Mouse (Mus musculus) midbrain, embryonic 13.5 days (tissue): ENCODE measurements around the gene Palld. TPM values are rescaled to one million over a fixed set of nuclear protein-coding genes. Genes with fewer than 3 reads are reported as not detected.

ENCODE experiments used
- ATAC-seq: fragments of 200-750 bp; cut with Nextera tagmentation; 2 replicates; pipeline ENCODE4 v1.8.0; 2017; ENCODE audit warnings: mild to moderate bottlenecking, moderate TSS enrichment, moderate library complexity
- H3K27ac ChIP-seq: fragments of 300-500 bp; sonication (generic); 2 replicates; pipeline ENCODE4 v1.5.1; 2015; ENCODE audit warnings: inconsistent platforms, mild to moderate bottlenecking, moderate library complexity
- H3K27me3 ChIP-seq: fragments of 300-500 bp; sonication (generic); 2 replicates; pipeline ENCODE4 v1.6.1; 2015; ENCODE audit warnings: mild to moderate bottlenecking, inconsistent platforms
- H3K36me3 ChIP-seq: fragments of 300-500 bp; sonication (generic); 2 replicates; pipeline ENCODE4 v1.6.1; 2015; ENCODE audit warnings: mild to moderate bottlenecking, inconsistent platforms
- H3K4me1 ChIP-seq: fragments of 300-500 bp; sonication (generic); replicated peaks from 2 replicates; pipeline ENCODE4 v1.6.1; 2015; ENCODE audit warnings: inconsistent platforms
- H3K4me2 ChIP-seq: fragments of 300-500 bp; sonication (generic); replicated peaks from 2 replicates; pipeline ENCODE4 v1.6.1; 2015; ENCODE audit warnings: moderate library complexity, mild to moderate bottlenecking, inconsistent platforms
- H3K4me3 ChIP-seq: fragments of 300-500 bp; sonication (generic); replicated peaks from 2 replicates; pipeline ENCODE4 v1.5.1; 2015; ENCODE audit warnings: mild to moderate bottlenecking, inconsistent platforms
- H3K9ac ChIP-seq: fragments of 300-500 bp; sonication (generic); replicated peaks from 2 replicates; pipeline ENCODE4 v1.6.1; 2015; ENCODE audit warnings: mild to moderate bottlenecking, inconsistent platforms
- H3K9me3 ChIP-seq: fragments of 300-500 bp; sonication (generic); 2 replicates; pipeline ENCODE4 v1.6.1; 2016; ENCODE audit warnings: mild to moderate bottlenecking, inconsistent platforms
- WGBS: fragments of 180-500 bp; shearing (Covaris S2); methylation state at CpG from one replicate; pipeline ENCODE4 v1.1.7; 2015; 5-methylcytosine and 5-hydroxymethylcytosine counted together
- polyA plus RNA-seq: library from polyadenylated mRNA; unstranded; fragments of >200 nt; fragmentation: Nextera tagmentation; extraction: Ambion mirVana; gene quantifications from 2 replicates; pipeline ENCODE4 v1.2.1, GENCODE M21; 2015

Gene Palld
- polyA plus RNA-seq, 1 experiment from 2014 or later, result 27.6 TPM

GRCm38 (mm10) chr8:61552221-61552620, 350.3 kb downstream of the Palld start:
- Histone ChIP-seq H3K27ac (no peak overlapping the region), H3K9me3 (peaks cover 15% of the 10 kb centered on the region), H3K4me3 (no peak overlapping the region), H3K4me1 (peaks cover 10% of the 10 kb centered on the region), H3K27me3 (no peaks in the 10 kb centered on the region), H3K4me2 (no peak overlapping the region), H3K36me3 (peaks cover 24% of the 10 kb centered on the region), H3K9ac (no peak overlapping the region)
- no peak for ATAC-seq
- 66% methylated on average over 6 of the region's 6 CpGs for WGBS

- peaks cover 15% of the 10 kb centered on the region for H3K9me3 ChIP-seq
- peaks cover 4% of the 10 kb centered on the region for H3K4me1 ChIP-seq
- no peak overlapping the region for H3K4me2 ChIP-seq
- no peak overlapping the region for H3K9ac ChIP-seq
- H3K27ac ChIP-seq, result no peak overlapping the region
- 54% methylated on average over 27 of the region's 27 CpGs for WGBS
- H3K4me3 ChIP-seq, result no peak overlapping the region
- 0 out of 2 replicates have a peak, but pooled peaks have one; percentile 14 for ATAC-seq
- H3K27me3 ChIP-seq, result no peaks in the 10 kb centered on the region
- H3K36me3 ChIP-seq, result peaks cover 24% of the 10 kb centered on the region
Observed at GRCm38 (mm10) chr8:61550006-61550748, 352.3 kb downstream of the Palld start.

- Histone ChIP-seq H3K27me3 (no peaks in the 10 kb centered on the region), H3K27ac (no peak overlapping the region), H3K4me3 (no peak overlapping the region), H3K9me3 (peaks cover 15% of the 10 kb centered on the region), H3K4me1 (no peaks in the 10 kb centered on the region), H3K4me2 (no peak overlapping the region), H3K36me3 (peaks cover 24% of the 10 kb centered on the region), H3K9ac (no peak overlapping the region)
- peak; percentile 56 for ATAC-seq
- WGBS, result 69% methylated on average over 41 of the region's 41 CpGs
Observed at GRCm38 (mm10) chr8:61549585-61549984, 352.9 kb downstream of the Palld start.

GRCm38 (mm10) chr8:61539828-61540500, 362.5 kb downstream of the Palld start:
- Histone ChIP-seq H3K27ac (no peak overlapping the region), H3K36me3 (0 out of 2 replicates have a peak, but pooled peaks cover 5% of the 10 kb centered on the region), H3K9me3 (no peaks in the 10 kb centered on the region), H3K4me2 (no peak overlapping the region), H3K27me3 (no peaks in the 10 kb centered on the region), H3K4me1 (no peaks in the 10 kb centered on the region), H3K4me3 (no peak overlapping the region), H3K9ac (no peak overlapping the region)
- 50% methylated on average over 7 of the region's 7 CpGs for WGBS
- ATAC-seq, result peak; percentile 59

- 0 out of 2 replicates have a peak, but pooled peaks cover 5% of the 10 kb centered on the region for H3K36me3 ChIP-seq
- no peaks in the 10 kb centered on the region for H3K27me3 ChIP-seq
- no peak overlapping the region for H3K9ac ChIP-seq
- 91% methylated on average over 5 of the region's 5 CpGs for whole genome bisulfite sequencing
- no peaks in the 10 kb centered on the region for H3K9me3 ChIP-seq
- no peak for ATAC-seq
- no peak overlapping the region for H3K4me3 ChIP-seq
- H3K4me1 ChIP-seq, result no peaks in the 10 kb centered on the region
- H3K4me2 ChIP-seq, result no peak overlapping the region
- H3K27ac ChIP-seq, result no peak overlapping the region
Observed at GRCm38 (mm10) chr8:61537471-61537870, 365.0 kb downstream of the Palld start.

- no peak overlapping the region for H3K27ac ChIP-seq
- H3K36me3 ChIP-seq, result peaks cover 14% of the 10 kb centered on the region
- H3K4me3 ChIP-seq, result no peak overlapping the region
- no peak overlapping the region for H3K9ac ChIP-seq
- ATAC-seq, result no peak
- no peak overlapping the region for H3K4me2 ChIP-seq
- 74% methylated on average over 11 of the region's 11 CpGs for WGBS
- no peaks in the 10 kb centered on the region for H3K27me3 ChIP-seq
- no peaks in the 10 kb centered on the region for H3K4me1 ChIP-seq
- H3K9me3 ChIP-seq, result no peaks in the 10 kb centered on the region
Observed at GRCm38 (mm10) chr8:61535472-61535871, 367.0 kb downstream of the Palld start.

- no peak for ATAC-seq
- H3K27ac ChIP-seq, result no peak overlapping the region
Observed at GRCm38 (mm10) chr8:61533356-61533926, 369.0 kb downstream of the Palld start.

GRCm38 (mm10) chr8:61532831-61533230, 369.7 kb downstream of the Palld start:
- 85% methylated on average over 5 of the region's 5 CpGs for WGBS
- no peak overlapping the region for H3K4me2 ChIP-seq
- no peak for ATAC-seq

More at GRCm38 (mm10) chr8:61533356-61533926, 369.0 kb downstream of the Palld start:
- Histone ChIP-seq H3K27me3 (no peaks in the 10 kb centered on the region), H3K4me3 (no peak overlapping the region), H3K36me3 (peaks cover 21% of the 10 kb centered on the region), H3K9me3 (no peaks in the 10 kb centered on the region), H3K9ac (no peak overlapping the region), H3K4me2 (no peak overlapping the region), H3K4me1 (no peaks in the 10 kb centered on the region)
- 48% methylated on average over 16 of the region's 16 CpGs for WGBS

GRCm38 (mm10) chr8:61531944-61532795, 370.3 kb downstream of the Palld start:
- Histone ChIP-seq H3K4me3 (no peak overlapping the region), H3K4me2 (no peak overlapping the region), H3K9ac (no peak overlapping the region), H3K4me1 (no peaks in the 10 kb centered on the region), H3K27me3 (no peaks in the 10 kb centered on the region), H3K9me3 (no peaks in the 10 kb centered on the region), H3K27ac (no peak overlapping the region), H3K36me3 (peaks cover 15% of the 10 kb centered on the region)
- 72% methylated on average over 22 of the region's 22 CpGs for WGBS
- no peak for ATAC-seq

More at GRCm38 (mm10) chr8:61532831-61533230, 369.7 kb downstream of the Palld start:
- Histone ChIP-seq H3K27me3 (no peaks in the 10 kb centered on the region), H3K4me1 (no peaks in the 10 kb centered on the region), H3K9ac (no peak overlapping the region), H3K9me3 (no peaks in the 10 kb centered on the region), H3K36me3 (peaks cover 15% of the 10 kb centered on the region), H3K4me3 (no peak overlapping the region), H3K27ac (no peak overlapping the region)

GRCm38 (mm10) chr8:61528642-61529041, 373.8 kb downstream of the Palld start:
- Histone ChIP-seq H3K4me2 (no peak overlapping the region), H3K36me3 (peaks cover 15% of the 10 kb centered on the region)
- ATAC-seq, result no peak

GRCm38 (mm10) chr8:61528197-61528596, 374.3 kb downstream of the Palld start:
- Histone ChIP-seq H3K4me1 (no peaks in the 10 kb centered on the region), H3K4me3 (no peak overlapping the region), H3K36me3 (peaks cover 15% of the 10 kb centered on the region), H3K27ac (no peak overlapping the region), H3K9ac (no peak overlapping the region), H3K27me3 (no peaks in the 10 kb centered on the region), H3K9me3 (no peaks in the 10 kb centered on the region), H3K4me2 (no peak overlapping the region)
- ATAC-seq, result no peak
- WGBS, result 95% methylated on average over 9 of the region's 9 CpGs

More at GRCm38 (mm10) chr8:61528642-61529041, 373.8 kb downstream of the Palld start:
- Histone ChIP-seq H3K9ac (no peak overlapping the region), H3K4me1 (no peaks in the 10 kb centered on the region), H3K27ac (no peak overlapping the region), H3K27me3 (no peaks in the 10 kb centered on the region), H3K4me3 (no peak overlapping the region), H3K9me3 (no peaks in the 10 kb centered on the region)
- WGBS, result 76% methylated on average over 6 of the region's 6 CpGs
